Mouse (Mus musculus): ENCODE data around the gene Cdh22. TPM values are rescaled to one million over a fixed set of nuclear protein-coding genes. Genes with fewer than 3 reads are reported as not detected.

Gene Cdh22
- polyA plus RNA-seq, 1 experiment = 33.3 TPM

DNA sequence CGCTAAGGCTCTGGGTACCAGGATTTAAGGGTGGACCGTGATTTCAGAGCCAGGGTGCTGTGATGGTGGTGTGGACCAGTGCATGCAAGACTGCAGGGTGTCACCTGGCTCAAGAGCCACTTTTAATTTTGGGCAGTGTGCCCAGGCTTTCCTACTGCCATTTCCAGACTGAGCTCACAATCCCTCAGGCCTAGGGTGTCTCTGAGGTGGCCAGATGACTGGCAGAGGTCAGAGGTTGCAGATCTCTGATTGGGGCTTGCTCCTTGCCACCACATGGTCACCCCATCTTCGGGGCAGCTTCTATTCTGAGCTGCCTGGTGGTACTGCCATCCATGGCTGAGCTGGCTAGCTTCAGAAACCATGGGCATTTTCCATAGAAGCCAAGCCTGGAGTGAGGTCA, 135.8 kb downstream of the Cdh22 start:
- no peak for DNase-seq (ENCODE audit: extremely low spot score in 1 of 2, low spot score in 1 of 2)

DNA sequence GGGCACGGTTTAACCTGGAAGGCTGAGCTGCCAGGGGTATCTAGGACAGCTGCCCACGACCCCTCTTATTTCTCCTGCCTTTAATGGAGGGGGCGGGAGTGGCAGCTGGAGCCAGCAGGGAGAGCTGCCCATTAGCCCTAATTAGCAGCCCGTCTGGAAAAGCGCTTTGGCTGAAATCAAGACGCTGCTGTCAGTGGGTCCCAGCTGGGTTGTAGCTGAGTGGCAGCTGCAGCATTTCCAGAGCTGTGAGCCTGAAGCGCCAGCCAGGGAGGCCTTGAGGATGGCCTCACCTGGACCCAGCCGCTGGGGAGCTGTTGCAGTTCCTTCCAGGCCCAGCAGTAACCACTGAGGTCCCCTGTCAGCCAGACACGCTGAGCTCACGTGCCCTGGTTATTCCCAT, 138.3 kb downstream of the Cdh22 start:
- DNase-seq (ENCODE audit: extremely low spot score in 1 of 2, low spot score in 1 of 2) = no peak

- no peak for DNase-seq (ENCODE audit: extremely low spot score in 1 of 2, low spot score in 1 of 2)
These were observed 142.3 kb downstream of the Cdh22 start for GRCm38 (mm10) chr2:165092393-165092792.

- no peak for DNase-seq (ENCODE audit: extremely low spot score in 1 of 2, low spot score in 1 of 2)
These were observed 143.2 kb downstream of the Cdh22 start for GRCm38 (mm10) chr2:165091433-165091965.

GRCm38 (mm10) chr2:165090650-165091049, 144.0 kb downstream of the Cdh22 start, which contains the start of gene 1700025C18Rik:
Gene 1700025C18Rik, minus strand, starts transcription at chr2:165090750.
- no peak for DNase-seq (ENCODE audit: extremely low spot score in 1 of 2, low spot score in 1 of 2)

- DNase-seq (ENCODE audit: extremely low spot score in 1 of 2, low spot score in 1 of 2) = no peak
These were observed 145.2 kb downstream of the Cdh22 start for GRCm38 (mm10) chr2:165089470-165089869.

GRCm38 (mm10) chr2:165086634-165087033, 148.0 kb downstream of the Cdh22 start:
- no peak for DNase-seq (ENCODE audit: extremely low spot score in 1 of 2, low spot score in 1 of 2)

DNA sequence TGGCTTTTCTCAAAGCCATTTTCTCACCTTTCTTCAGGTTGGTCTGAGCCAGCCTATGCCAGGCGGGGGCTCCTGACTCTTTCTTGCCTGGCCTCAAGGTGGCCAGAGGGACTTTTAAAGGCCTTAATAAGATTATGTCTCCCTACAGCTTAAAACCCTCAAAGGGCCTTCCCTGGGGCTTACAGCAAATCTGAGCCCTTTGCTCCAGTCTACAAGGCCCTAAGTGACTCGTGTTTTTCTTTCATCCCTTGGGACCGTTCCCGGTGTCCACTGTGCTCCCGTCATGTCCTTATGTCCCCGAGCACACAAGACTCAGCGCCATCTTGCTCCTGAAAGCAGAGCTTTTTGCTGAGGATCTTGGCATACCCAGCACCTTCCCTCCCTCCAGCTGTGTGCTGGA, 153.4 kb downstream of the Cdh22 start:
- no peak for DNase-seq (ENCODE audit: extremely low spot score in 1 of 2, low spot score in 1 of 2)

DNA sequence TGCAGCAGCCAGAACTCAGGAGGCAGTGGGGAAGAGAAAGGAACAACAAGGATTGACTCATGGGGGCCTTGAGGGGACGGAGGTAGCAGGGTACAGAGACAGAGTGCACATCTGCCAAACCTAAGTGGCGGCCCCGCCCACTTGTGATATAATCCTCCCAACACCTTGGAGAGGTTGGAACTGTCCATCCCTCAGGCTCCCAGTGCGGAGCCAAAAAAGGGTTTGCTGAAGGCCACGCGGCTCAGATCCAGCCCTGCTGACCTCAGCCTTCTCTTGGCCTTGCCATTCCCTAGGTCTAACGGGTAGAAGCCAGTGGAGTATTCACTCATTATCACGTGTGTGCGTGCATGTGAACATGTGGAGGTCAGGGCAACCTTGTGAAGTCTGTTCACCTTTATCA, 154.0 kb downstream of the Cdh22 start:
- no peak for DNase-seq (ENCODE audit: extremely low spot score in 1 of 2, low spot score in 1 of 2)

- DNase-seq (ENCODE audit: extremely low spot score in 1 of 2, low spot score in 1 of 2) = peak in 1 of 2 experiments; percentile 15
These were observed 156.0 kb downstream of the Cdh22 start for GRCm38 (mm10) chr2:165078605-165079004.

GRCm38 (mm10) chr2:165078045-165078444, 156.6 kb downstream of the Cdh22 start:
- DNase-seq (ENCODE audit: extremely low spot score in 1 of 2, low spot score in 1 of 2) = peak in 1 of 2 experiments; percentile 26

GRCm38 (mm10) chr2:165077055-165077454, 157.6 kb downstream of the Cdh22 start:
- DNase-seq (ENCODE audit: extremely low spot score in 1 of 2, low spot score in 1 of 2) = peak in 1 of 2 experiments; percentile 33

DNA sequence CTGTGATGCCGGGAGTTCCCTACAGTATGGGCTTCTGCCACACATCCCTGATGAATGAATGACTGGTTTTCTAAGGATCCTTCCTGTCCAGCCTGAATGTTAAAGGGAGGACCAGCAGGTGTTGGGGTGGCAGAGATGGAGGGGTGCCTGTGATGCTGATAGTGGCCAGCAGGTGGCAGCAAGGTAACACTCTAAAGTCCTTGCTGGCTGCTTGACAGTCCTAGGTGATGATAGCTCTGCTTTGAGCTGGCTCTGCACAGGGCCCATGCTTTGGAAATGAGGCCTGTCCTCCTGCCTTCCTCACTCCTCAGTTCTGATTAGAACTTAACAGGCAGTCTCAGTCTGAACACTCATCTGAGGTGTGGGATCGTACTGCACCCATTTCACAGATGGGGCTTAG, 159.7 kb downstream of the Cdh22 start:
- peak; percentile 73 to 96 for DNase-seq (ENCODE audit: extremely low spot score in 1 of 2, low spot score in 1 of 2)

GRCm38 (mm10) chr2:165074081-165074884, 160.4 kb downstream of the Cdh22 start:
- DNase-seq (ENCODE audit: extremely low spot score in 1 of 2, low spot score in 1 of 2) = peak; percentile 63 to 78

GRCm38 (mm10) chr2:165073381-165073781, 161.3 kb downstream of the Cdh22 start:
- peak in 1 of 2 experiments; percentile 41 for DNase-seq (ENCODE audit: extremely low spot score in 1 of 2, low spot score in 1 of 2)

GRCm38 (mm10) chr2:165070096-165070816, 164.4 kb downstream of the Cdh22 start:
- DNase-seq (ENCODE audit: extremely low spot score in 1 of 2, low spot score in 1 of 2) = peak; percentile 52 to 87

GRCm38 (mm10) chr2:165068806-165069205, 165.8 kb downstream of the Cdh22 start:
- peak in 1 of 2 experiments; percentile 22 for DNase-seq (ENCODE audit: extremely low spot score in 1 of 2, low spot score in 1 of 2)

DNA sequence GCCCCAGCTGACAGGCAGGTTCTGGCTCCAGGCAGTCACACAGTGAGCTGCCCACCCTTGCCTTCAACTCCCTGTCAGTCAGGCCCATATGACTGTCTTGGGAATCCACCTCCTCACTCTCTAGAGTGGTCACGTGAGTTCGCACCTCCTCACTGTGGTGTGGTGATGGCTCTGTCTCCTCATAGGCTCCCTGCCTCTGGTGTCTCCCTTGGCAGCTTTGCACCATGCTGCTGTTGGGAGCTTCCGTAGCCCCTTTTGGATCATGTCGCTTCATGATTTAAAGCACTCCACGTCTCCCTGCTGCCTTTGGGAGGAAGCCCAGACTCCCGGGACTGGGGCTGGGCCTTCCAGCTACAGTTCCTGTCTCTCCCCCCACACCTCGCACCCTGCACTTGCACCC, 170.2 kb downstream of the Cdh22 start:
- peak; percentile 77 to 81 for DNase-seq (ENCODE audit: extremely low spot score in 1 of 2, low spot score in 1 of 2)

- DNase-seq (ENCODE audit: extremely low spot score in 1 of 2, low spot score in 1 of 2) = no peak
These were observed 172.8 kb downstream of the Cdh22 start for GRCm38 (mm10) chr2:165061638-165062433.
